Comparison of ENCODE assay signal across 17 mouse cellular contexts in genomic region chr7:71587626-71588025, GRCm38 (mm10).
DNase-seq lines count a peak whose midpoint lies in the region; ATAC-seq and TF ChIP-seq lines count a peak whose summit lies in the region.
"Had no signal": no experiment of that assay in that cellular context is flagged by ENCODE, and none has a peak within 500 bp of the region (broad histone marks: within the 10 kb centered on the region; RNA-seq: fewer than 3 reads in every experiment).

No protein-coding gene starts in this region.

- DNase-seq in lung, embryonic 14.5 days, result peak; percentile 57
- no peak for DNase-seq in lung, adult 18-20 months
- peak; percentile 42 for DNase-seq in kidney, adult 18-20 months
- peak; percentile 45 to 73 for DNase-seq in kidney, postnatal 36 days
- DNase-seq in cerebellum, adult 8-10 months, result no peak
- no peak for DNase-seq in hindbrain, postnatal 0 days (ENCODE audit: low spot score)
- DNase-seq: cerebellum, adult 2 months; gastrocnemius, postnatal 25 days; midbrain, embryonic 14.5 days; right cerebral cortex, postnatal 4 days had no signal

- TF ChIP-seq CTCF in lung, embryonic 14.5 days (IDR thresholded peaks at IDR 0.05; ENCODE audit: low read depth), result no peak
- TF ChIP-seq CTCF in hindbrain, postnatal 0 days (IDR thresholded peaks at IDR 0.05; ENCODE audit: low read depth), result no peak

- H3K27me3 ChIP-seq in lung, embryonic 14.5 days (ENCODE audit: insufficient read depth, low read length), result no peaks in the 10 kb centered on the region
- no peaks in the 10 kb centered on the region for H3K27me3 ChIP-seq in heart, embryonic 12.5 days (replicated peaks)
- no peaks in the 10 kb centered on the region for H3K27me3 ChIP-seq in hindbrain, embryonic 13.5 days
- H3K27me3 ChIP-seq in hindbrain, postnatal 0 days (ENCODE audit: insufficient read depth, low read length), result no peaks in the 10 kb centered on the region

- 0 out of 2 replicates have a peak, but pooled peaks cover 3% of the 10 kb centered on the region for H3K4me1 ChIP-seq in lung, embryonic 14.5 days (ENCODE audit: insufficient read depth)
- H3K4me1 ChIP-seq in heart, embryonic 12.5 days (replicated peaks), result no peaks in the 10 kb centered on the region
- H3K4me1 ChIP-seq in hindbrain, embryonic 13.5 days (replicated peaks), result no peaks in the 10 kb centered on the region
- H3K4me1 ChIP-seq in hindbrain, postnatal 0 days (ENCODE audit: insufficient read depth, low read length), result no peaks in the 10 kb centered on the region

- no peak overlapping the region for H3K4me3 ChIP-seq in lung, embryonic 14.5 days (ENCODE audit: low read depth, low read length)
- no peak overlapping the region for H3K4me3 ChIP-seq in heart, embryonic 12.5 days
- no peak overlapping the region for H3K4me3 ChIP-seq in hindbrain, embryonic 13.5 days
- H3K4me3 ChIP-seq in hindbrain, postnatal 0 days (ENCODE audit: low read length), result no peak overlapping the region
- H3K4me3 ChIP-seq: erythroblast, embryonic 14.5 days; layer of hippocampus, adult 2 months had no signal

- no peak for ATAC-seq in lung, embryonic 14.5 days (ENCODE audit: insufficient read depth)
- no peak for ATAC-seq in heart, embryonic 12.5 days (ENCODE audit: insufficient number of reproducible peaks, low FRiP score)
- ATAC-seq in hindbrain, embryonic 13.5 days (ENCODE audit: low FRiP score), result no peak
- no peak for ATAC-seq in hindbrain, postnatal 0 days
- ATAC-seq: lung, postnatal 0 days had no signal

- no peak overlapping the region for H3K27ac ChIP-seq in lung, embryonic 14.5 days (ENCODE audit: low read depth)
- H3K27ac ChIP-seq in heart, embryonic 12.5 days (ENCODE audit: poor library complexity, severe bottlenecking), result peak overlapping the region; percentile 49
- no peak overlapping the region for H3K27ac ChIP-seq in hindbrain, embryonic 13.5 days
- no peak overlapping the region for H3K27ac ChIP-seq in hindbrain, postnatal 0 days
- H3K27ac ChIP-seq: hindbrain, embryonic 14.5 days; layer of hippocampus, adult 2 months had no signal

- H3K4me2 ChIP-seq in lung, embryonic 14.5 days, result no peak overlapping the region
- no peak overlapping the region for H3K4me2 ChIP-seq in heart, embryonic 12.5 days
- H3K4me2 ChIP-seq in hindbrain, embryonic 13.5 days, result no peak overlapping the region
- no peak overlapping the region for H3K4me2 ChIP-seq in hindbrain, postnatal 0 days (ENCODE audit: low read depth, low read length)
- H3K4me2 ChIP-seq: hindbrain, embryonic 14.5 days had no signal

- no peaks in the 10 kb centered on the region for H3K36me3 ChIP-seq in lung, embryonic 14.5 days (ENCODE audit: insufficient read depth)
- H3K36me3 ChIP-seq in heart, embryonic 12.5 days, result no peaks in the 10 kb centered on the region
- no peaks in the 10 kb centered on the region for H3K36me3 ChIP-seq in hindbrain, embryonic 13.5 days
- no peaks in the 10 kb centered on the region for H3K36me3 ChIP-seq in hindbrain, postnatal 0 days (ENCODE audit: insufficient read depth, low read length)
- H3K36me3 ChIP-seq: G1E had no signal

- WGBS in lung, embryonic 14.5 days, result 73% methylated on average over 5 of the region's 5 CpGs
- 70% methylated on average over 5 of the region's 5 CpGs for WGBS in heart, embryonic 12.5 days
- WGBS in hindbrain, embryonic 13.5 days, result 78% methylated on average over 5 of the region's 5 CpGs
- WGBS in hindbrain, postnatal 0 days, result 70% methylated on average over 5 of the region's 5 CpGs

- H3K9ac ChIP-seq in lung, embryonic 14.5 days, result no peak overlapping the region
- H3K9ac ChIP-seq in heart, embryonic 12.5 days, result no peak overlapping the region
- no peak overlapping the region for H3K9ac ChIP-seq in hindbrain, embryonic 13.5 days
- H3K9ac ChIP-seq in hindbrain, postnatal 0 days (replicated peaks; ENCODE audit: low read length), result no peak overlapping the region
- H3K9ac ChIP-seq: hindbrain, embryonic 14.5 days had no signal

- no peaks in the 10 kb centered on the region for H3K9me3 ChIP-seq in lung, embryonic 14.5 days (ENCODE audit: low read depth, low read length)
- H3K9me3 ChIP-seq in heart, embryonic 12.5 days (replicated peaks), result no peaks in the 10 kb centered on the region
- no peaks in the 10 kb centered on the region for H3K9me3 ChIP-seq in hindbrain, embryonic 13.5 days
- H3K9me3 ChIP-seq in hindbrain, postnatal 0 days (ENCODE audit: low read length), result no peaks in the 10 kb centered on the region
- H3K9me3 ChIP-seq: G1E had no signal

Comparison
In these comparisons a context has a peak if more than half of its experiments do, and no peak if none do; other contexts are left out.
1. DNase-seq: peak in lung, embryonic 14.5 days (single experiment), kidney, adult 18-20 months (single experiment) and kidney, postnatal 36 days (2 of 2); none in lung, adult 18-20 months (0 of 2), cerebellum, adult 8-10 months (single experiment) and hindbrain, postnatal 0 days (single experiment).